Mouse (Mus musculus): ENCODE data around the gene Crlf1. TPM values are rescaled to one million over a fixed set of nuclear protein-coding genes. Genes with fewer than 3 reads are reported as not detected.
"Not testable (repeated sequence)": the region's sequence is repeated elsewhere in the genome, so short reads cannot be mapped to it uniquely, and the experiment has no call there.

Gene Crlf1
- polyA plus RNA-seq, 1 experiment from 2014 or later, result 5.8 TPM

DNA sequence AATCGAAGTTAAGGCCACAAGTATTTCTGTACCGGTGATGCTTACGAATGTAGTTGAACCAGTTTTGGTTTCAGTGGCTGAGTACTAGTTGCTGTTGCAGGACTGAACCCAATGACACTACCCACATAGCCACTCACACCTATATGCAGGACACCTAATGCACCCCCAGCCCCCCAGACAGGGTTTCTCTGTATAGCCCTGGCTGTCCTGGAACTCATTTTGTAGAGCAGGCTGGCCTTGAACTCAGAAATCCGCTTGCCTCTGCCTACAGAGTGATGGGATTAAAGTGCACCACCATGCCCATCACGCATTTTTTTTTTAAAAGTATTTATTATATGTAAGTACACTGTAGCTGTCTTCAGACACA, 14.1 kb downstream of the Crlf1 start:
- TF ChIP-seq EP300 (optimal IDR thresholded peaks at IDR 0.05) (no peak), CTCF (IDR thresholded peaks at IDR 0.05; ENCODE audit: low read depth) (no peak)
- no peak overlapping the region for H3K4me2 ChIP-seq (replicated peaks; ENCODE audit: low read depth)
- H3K4me1 ChIP-seq (replicated peaks; ENCODE audit: control insufficient read depth, insufficient read depth), result peaks cover 3% of the 10 kb centered on the region
- H3K9me3 ChIP-seq (ENCODE audit: control insufficient read depth, low read length), result no peaks in the 10 kb centered on the region
- no peaks in the 10 kb centered on the region for H3K27me3 ChIP-seq (ENCODE audit: control insufficient read depth, insufficient read depth, low read length)
- peaks cover 12% of the 10 kb centered on the region; the same call in 1 of the 2 replicates for H3K36me3 ChIP-seq (ENCODE audit: control insufficient read depth, insufficient read depth, low read length)
- DNase-seq (ENCODE audit: low spot score) (no peak), ATAC-seq (ENCODE audit: low FRiP score, low TSS enrichment) (no peak)
- H3K4me3 ChIP-seq (ENCODE audit: low read depth, low read length), result no peak overlapping the region
- peak overlapping the region; percentile 91; the same call in 1 of the 2 replicates for H3K27ac ChIP-seq (replicated peaks)
- 50% methylated on average over 5 of the region's 5 CpGs for WGBS
- no peak overlapping the region for H3K9ac ChIP-seq (ENCODE audit: low read length)

DNA sequence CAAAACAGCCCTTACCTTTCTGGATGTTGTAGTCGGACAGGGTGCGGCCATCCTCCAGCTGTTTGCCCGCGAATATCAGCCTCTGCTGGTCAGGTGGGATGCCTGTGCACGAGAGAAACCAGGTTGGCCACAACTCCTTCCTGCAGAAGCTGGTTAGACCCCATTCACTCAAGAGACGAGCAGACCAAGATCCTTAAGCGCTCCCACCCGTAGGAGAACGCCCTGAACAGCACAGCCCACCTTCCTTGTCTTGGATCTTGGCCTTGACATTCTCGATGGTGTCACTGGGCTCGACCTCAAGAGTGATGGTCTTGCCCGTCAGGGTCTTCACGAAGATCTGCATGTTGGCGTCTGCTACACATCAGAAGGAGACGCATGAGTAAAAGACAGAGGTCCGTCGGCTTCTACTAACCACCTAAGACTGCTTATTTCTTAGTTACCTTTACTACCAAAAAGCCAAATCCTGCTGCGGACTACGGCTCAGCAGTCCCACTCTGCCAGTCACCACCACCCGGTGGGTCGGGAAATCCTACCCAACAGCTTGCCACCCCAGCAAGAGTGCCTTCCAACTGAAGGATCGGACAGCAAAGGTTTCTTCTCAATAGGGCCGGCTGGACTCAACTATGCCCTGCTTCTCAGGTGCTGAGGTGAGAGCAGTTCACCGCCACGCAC, 16.5 kb downstream of the Crlf1 start:
- WGBS, result 7% methylated on average over 25 of the region's 25 CpGs
- TF ChIP-seq CTCF (IDR thresholded peaks at IDR 0.05; ENCODE audit: low read depth), result no peak
- TF ChIP-seq EP300 (optimal IDR thresholded peaks at IDR 0.05), result no peak
- Histone ChIP-seq H3K27ac (replicated peaks) (peak overlapping the region; percentile 94), H3K9ac (ENCODE audit: low read length) (peak overlapping the region; percentile 96), H3K9me3 (ENCODE audit: control insufficient read depth, low read length) (no peaks in the 10 kb centered on the region), H3K4me3 (ENCODE audit: low read depth, low read length) (peak overlapping the region; percentile 93), H3K36me3 (ENCODE audit: control insufficient read depth, insufficient read depth, low read length) (peaks cover 19% of the 10 kb centered on the region; the same call in 1 of the 2 replicates), H3K4me1 (replicated peaks; ENCODE audit: control insufficient read depth, insufficient read depth) (peaks cover 3% of the 10 kb centered on the region), H3K4me2 (replicated peaks; ENCODE audit: low read depth) (peak overlapping the region; percentile 95), H3K27me3 (ENCODE audit: control insufficient read depth, insufficient read depth, low read length) (no peaks in the 10 kb centered on the region)
- ATAC-seq (ENCODE audit: low FRiP score, low TSS enrichment) (no peak), DNase-seq (ENCODE audit: low spot score) (peak; percentile 28)

DNA sequence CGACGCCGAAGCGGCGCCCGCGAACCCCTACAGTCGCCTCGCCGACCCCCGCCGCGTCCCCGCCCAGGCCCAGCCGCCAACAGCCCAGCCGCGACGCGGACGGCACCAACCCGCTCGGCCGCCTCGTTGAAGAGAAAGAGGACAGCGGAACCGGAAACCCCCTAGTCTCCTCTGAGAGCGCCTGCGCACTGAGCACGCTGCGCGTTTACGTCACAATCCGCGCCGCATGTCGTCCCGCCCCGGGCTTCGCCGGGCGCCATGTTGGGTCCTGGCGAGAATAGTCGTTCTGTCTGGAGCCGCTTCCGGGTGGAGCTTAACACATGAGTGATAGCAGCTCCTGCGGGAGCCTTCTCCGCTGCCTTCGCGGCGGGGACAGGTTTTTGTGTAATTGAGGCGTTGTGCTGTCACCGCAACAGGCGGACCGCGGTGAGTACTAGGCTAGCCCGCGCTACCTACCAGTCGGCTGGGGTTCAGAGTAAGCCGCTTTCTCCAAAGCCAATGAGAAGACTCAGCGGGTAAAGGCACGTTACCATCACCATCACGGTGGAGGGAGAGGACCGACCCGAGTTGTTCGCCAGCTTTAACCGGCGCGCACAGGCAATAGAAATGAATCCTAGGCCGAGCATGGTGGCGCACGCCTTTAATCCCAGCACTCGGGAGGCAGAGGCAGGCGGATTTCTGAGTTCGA, 17.4 kb downstream of the Crlf1 start, which contains the start of gene Uba52:
Gene Uba52 (minus strand): TSS at position 574 of the 688 bp plus-strand sequence.
- H3K9ac ChIP-seq (ENCODE audit: low read length), result peak within 1 kb of the TSS; percentile 96
- peak; percentile 89 for ATAC-seq (ENCODE audit: low FRiP score, low TSS enrichment)
- H3K4me3 ChIP-seq (ENCODE audit: low read depth, low read length), result peak within 1 kb of the TSS; percentile 93
- no peaks in the 10 kb centered on the region for H3K27me3 ChIP-seq (ENCODE audit: control insufficient read depth, insufficient read depth, low read length)
- TF ChIP-seq CTCF (IDR thresholded peaks at IDR 0.05; ENCODE audit: low read depth), result no peak
- TF ChIP-seq EP300 (optimal IDR thresholded peaks at IDR 0.05), result no peak
- peak within 1 kb of the TSS; percentile 95 for H3K4me2 ChIP-seq (replicated peaks; ENCODE audit: low read depth)
- peaks cover 3% of the 10 kb centered on the region for H3K4me1 ChIP-seq (replicated peaks; ENCODE audit: control insufficient read depth, insufficient read depth)
- H3K27ac ChIP-seq (replicated peaks), result peak within 1 kb of the TSS; percentile 94
- DNase-seq (ENCODE audit: low spot score), result peak; percentile 97
- H3K36me3 ChIP-seq (ENCODE audit: control insufficient read depth, insufficient read depth, low read length), result peaks cover 19% of the 10 kb centered on the region; the same call in 1 of the 2 replicates
- H3K9me3 ChIP-seq (ENCODE audit: control insufficient read depth, low read length), result no peaks in the 10 kb centered on the region
- 1% methylated on average over 73 of the region's 74 CpGs for WGBS

DNA sequence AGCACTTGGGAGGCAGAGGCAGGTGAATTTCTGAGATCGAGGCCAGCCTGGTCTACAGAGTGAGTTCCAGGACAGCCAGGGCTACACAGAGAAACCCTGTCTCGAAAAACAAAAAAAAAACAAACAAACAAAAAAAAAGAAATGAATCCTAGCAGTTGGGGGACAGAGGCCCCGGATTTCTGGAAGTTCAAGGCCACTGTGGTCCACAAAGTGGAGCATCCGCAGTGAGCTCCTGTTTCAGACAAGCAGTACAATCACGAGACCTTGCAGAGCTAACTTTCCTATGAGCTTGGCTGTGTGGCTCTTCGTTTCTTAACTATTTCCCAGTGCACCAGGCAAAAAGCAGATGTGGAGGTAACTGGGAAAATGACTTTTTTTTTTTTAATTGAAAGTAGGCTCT, 18.2 kb downstream of the Crlf1 start:
- peak overlapping the region; percentile 93 for H3K4me3 ChIP-seq (ENCODE audit: low read depth, low read length)
- 84% methylated on average over 6 of the region's 6 CpGs for WGBS
- H3K36me3 ChIP-seq (ENCODE audit: control insufficient read depth, insufficient read depth, low read length), result peaks cover 19% of the 10 kb centered on the region; the same call in 1 of the 2 replicates
- not testable (repeated sequence) for ATAC-seq (ENCODE audit: low FRiP score, low TSS enrichment); H3K4me1 ChIP-seq (replicated peaks; ENCODE audit: control insufficient read depth, insufficient read depth); H3K27ac ChIP-seq (replicated peaks); DNase-seq (ENCODE audit: low spot score); H3K9me3 ChIP-seq (ENCODE audit: control insufficient read depth, low read length); H3K9ac ChIP-seq (ENCODE audit: low read length); H3K27me3 ChIP-seq (ENCODE audit: control insufficient read depth, insufficient read depth, low read length)
- H3K4me2 ChIP-seq (replicated peaks; ENCODE audit: low read depth), result peak overlapping the region; percentile 95

DNA sequence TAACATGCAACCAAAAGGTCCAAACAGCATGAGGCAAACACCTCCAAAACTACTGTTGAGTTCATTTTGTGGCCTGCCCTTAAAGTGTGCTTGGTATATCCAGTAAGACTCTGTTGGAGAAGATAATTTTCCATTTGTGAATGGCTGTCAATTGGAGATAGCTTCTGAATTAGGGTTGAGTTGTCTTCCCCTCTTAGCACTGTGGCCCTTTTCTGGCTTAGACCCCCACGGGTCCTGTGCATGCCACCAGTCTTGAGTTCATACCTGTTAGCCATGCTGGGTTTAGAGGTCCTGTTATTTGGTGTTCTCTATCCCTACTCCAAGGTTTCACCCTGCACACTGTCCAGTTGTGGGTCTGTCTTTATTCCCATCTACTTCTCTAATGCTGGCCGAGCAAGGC, 18.8 kb downstream of the Crlf1 start:
- no peak for ATAC-seq (ENCODE audit: low FRiP score, low TSS enrichment)
- Histone ChIP-seq H3K9ac (ENCODE audit: low read length) (no peak overlapping the region), H3K4me2 (replicated peaks; ENCODE audit: low read depth) (no peak overlapping the region)

More for the DNA sequence above, 18.8 kb downstream of the Crlf1 start:
- Histone ChIP-seq H3K27me3 (ENCODE audit: control insufficient read depth, insufficient read depth, low read length) (no peaks in the 10 kb centered on the region), H3K36me3 (ENCODE audit: control insufficient read depth, insufficient read depth, low read length) (peaks cover 21% of the 10 kb centered on the region), H3K4me1 (replicated peaks; ENCODE audit: control insufficient read depth, insufficient read depth) (no peaks in the 10 kb centered on the region; the same call in 1 of the 2 replicates), H3K27ac (replicated peaks) (no peak overlapping the region), H3K9me3 (ENCODE audit: control insufficient read depth, low read length) (no peaks in the 10 kb centered on the region), H3K4me3 (ENCODE audit: low read depth, low read length) (no peak overlapping the region)
- WGBS, result 93% methylated on average over 2 of the region's 2 CpGs
- no peak for DNase-seq (ENCODE audit: low spot score)
- TF ChIP-seq EP300 (optimal IDR thresholded peaks at IDR 0.05), result no peak
- no peak for TF ChIP-seq CTCF (IDR thresholded peaks at IDR 0.05; ENCODE audit: low read depth)
